Mouse (Mus musculus): Measurements from ENCODE around the gene Rsph3a.

DNA sequence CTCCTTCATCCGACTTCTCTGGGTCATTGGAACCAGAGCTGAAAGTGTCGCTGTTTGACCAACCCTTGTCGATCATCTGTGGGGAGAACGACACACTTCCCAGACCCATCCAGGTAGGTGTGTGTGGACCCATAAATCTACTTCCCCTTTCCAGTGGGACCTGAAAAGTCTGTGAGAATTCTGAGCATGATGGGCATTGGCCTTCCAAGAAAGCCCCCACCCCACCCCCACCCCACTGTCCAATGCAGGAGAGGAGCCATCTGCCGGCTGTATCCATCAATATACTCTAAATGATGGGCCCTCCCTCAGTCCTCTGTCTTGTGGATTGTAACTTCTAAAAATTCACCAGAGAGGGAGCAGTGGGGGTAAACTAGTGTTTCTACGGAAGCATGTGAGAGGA lies 16.8 kb upstream of the Rsph3a start:
- TF ChIP-seq CTCF (conservative IDR thresholded peaks at IDR 0.05 in 1 of 2, IDR thresholded peaks at IDR 0.05 in 1 of 2; ENCODE audit: low read depth in 2 of 2, low read length in 2 of 2), result no peak
- TF ChIP-seq NRF1 (IDR thresholded peaks at IDR 0.05; ENCODE audit: low read depth, low read length), result no peak
- no peak for TF ChIP-seq ZC3H11A (IDR thresholded peaks at IDR 0.05; ENCODE audit: low read depth, low read length)
- no peak for TF ChIP-seq BHLHE40 (IDR thresholded peaks at IDR 0.05; ENCODE audit: low read depth, low read length)
- TF ChIP-seq ZKSCAN1 (IDR thresholded peaks at IDR 0.05; ENCODE audit: borderline replicate concordance, low read depth, low read length), result no peak
- no peak for TF ChIP-seq POLR2A (IDR thresholded peaks at IDR 0.05; ENCODE audit: low read depth, low read length)
- no peak for TF ChIP-seq MAFK (IDR thresholded peaks at IDR 0.05; ENCODE audit: insufficient replicate concordance, low read length)
- no peak for TF ChIP-seq TCF12 (IDR thresholded peaks at IDR 0.05; ENCODE audit: low read depth, low read length)
- TF ChIP-seq ETS1 (conservative IDR thresholded peaks at IDR 0.05; ENCODE audit: low read depth, low read length), result no peak
- no peak for TF ChIP-seq MAX (IDR thresholded peaks at IDR 0.05; ENCODE audit: low read length)
- TF ChIP-seq EP300 (IDR thresholded peaks at IDR 0.05; ENCODE audit: low read length), result no peak
- no peak for TF ChIP-seq JUND (conservative IDR thresholded peaks at IDR 0.05; ENCODE audit: low read depth, low read length)
- TF ChIP-seq HCFC1 (IDR thresholded peaks at IDR 0.05; ENCODE audit: low read depth, low read length), result no peak

All from CH12.LX (cell line).